In the genomic region with DNA sequence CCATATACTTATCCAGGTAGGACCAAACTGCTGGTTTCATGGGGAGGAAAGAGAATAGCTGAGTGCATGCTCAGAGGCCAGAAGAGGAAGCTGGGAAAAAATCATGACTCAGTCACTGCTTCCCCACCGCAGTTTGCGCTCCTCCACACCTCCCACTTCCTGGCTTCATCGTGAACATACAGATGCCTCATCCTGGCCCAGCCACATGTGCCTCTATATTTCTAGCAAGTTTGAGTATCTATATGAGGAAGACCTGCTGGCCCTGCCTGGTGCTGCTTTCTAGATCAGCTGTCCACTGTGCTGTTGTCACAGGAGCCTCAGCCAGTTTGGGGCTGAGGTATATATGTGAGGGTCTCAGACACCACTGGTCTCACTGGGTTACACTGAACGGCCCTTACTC, we compare ENCODE assay signal across 12 mouse cellular contexts.
DNase-seq lines count a peak whose midpoint lies in the region; ATAC-seq and TF ChIP-seq lines count a peak whose summit lies in the region.
"Had no signal": no experiment of that assay in that cellular context is flagged by ENCODE, and none has a peak within 500 bp of the region (broad histone marks: within the 10 kb centered on the region; RNA-seq: fewer than 3 reads in every experiment).

No protein-coding gene starts in this region.

- H3K4me1 ChIP-seq in cortical plate, adult 2 months (ENCODE audit: control insufficient read depth, insufficient read depth, low read length), result peaks cover 19% of the 10 kb centered on the region
- H3K4me1 ChIP-seq: kidney, embryonic 15.5 days; lung, embryonic 15.5 days; neural tube, embryonic 13.5 days had no signal

- TF ChIP-seq POLR2A in cortical plate, adult 2 months (IDR thresholded peaks at IDR 0.05; ENCODE audit: extremely low read depth, insufficient read depth, low read length), result no peak

- H3K4me3 ChIP-seq in cortical plate, adult 2 months (ENCODE audit: insufficient read depth, low read length), result no peak overlapping the region
- H3K4me3 ChIP-seq: kidney, embryonic 15.5 days; lung, embryonic 15.5 days; neural tube, embryonic 13.5 days had no signal

- intact Hi-C loops in gastrocnemius, postnatal 36 days (cut with DNase I), result no loop called here

- peak overlapping the region; percentile 62 for H3K27ac ChIP-seq in cortical plate, adult 2 months (ENCODE audit: insufficient read depth, low read length)
- H3K27ac ChIP-seq: kidney, embryonic 15.5 days; lung, embryonic 15.5 days; neural tube, embryonic 13.5 days had no signal

- peak; percentile 79 for ATAC-seq in monocyte, adult 5-6 weeks (replicated peaks; ENCODE audit: insufficient number of reproducible peaks, low FRiP score, low TSS enrichment, poor library complexity, severe bottlenecking)
- ATAC-seq: forebrain, embryonic 16.5 days had no signal

- TF ChIP-seq CTCF in cortical plate, adult 2 months (IDR thresholded peaks at IDR 0.05; ENCODE audit: extremely low read depth, insufficient read depth, low read length), result no peak

- DNase-seq in layer of hippocampus, adult 11-12 months (ENCODE audit: low spot score), result peak; percentile 55
- DNase-seq in layer of hippocampus, postnatal 14 days (ENCODE audit: low spot score in 2 of 2), result no peak
- DNase-seq in CD4-positive, CD25-positive, alpha-beta regulatory T cell, adult 2 months (ENCODE audit: low read depth, low spot score), result peak; percentile 55
- DNase-seq in urinary bladder, adult 2 months (ENCODE audit: low spot score), result no peak
- no peak for DNase-seq in gastrocnemius, adult 18-20 months (ENCODE audit: low spot score)
- DNase-seq in gastrocnemius, postnatal 36 days, result no peak

Comparison
In these comparisons a context has a peak if more than half of its experiments do, and no peak if none do; other contexts are left out.
1. DNase-seq: peak in layer of hippocampus, adult 11-12 months (single experiment) and CD4-positive, CD25-positive, alpha-beta regulatory T cell, adult 2 months (single experiment); none in layer of hippocampus, postnatal 14 days (0 of 2), urinary bladder, adult 2 months (single experiment), gastrocnemius, adult 18-20 months (single experiment) and gastrocnemius, postnatal 36 days (0 of 2).